Mouse (Mus musculus) myocyte (in vitro differentiated cells): Measurements from ENCODE around the gene Sema3g.

Source experiments
- CEBPB ChIP-seq: IDR thresholded peaks from 2 replicates; pipeline ENCODE4 v1.6.1; 2011; ENCODE audit warnings: mild to moderate bottlenecking, moderate library complexity; ENCODE audit not compliant: poor library complexity, insufficient read depth, severe bottlenecking
- E2F4 ChIP-seq: IDR thresholded peaks from one replicate; pipeline ENCODE4 v1.6.1; 2011; ENCODE audit warnings: mild to moderate bottlenecking, control low read depth, moderate library complexity; ENCODE audit not compliant: insufficient read depth
- MAX ChIP-seq: IDR thresholded peaks from one replicate; pipeline ENCODE4 v1.6.1; 2011; ENCODE audit warnings: low read depth, mild to moderate bottlenecking, control low read depth
- MYOD1 ChIP-seq, 3 experiments: IDR thresholded peaks; one replicate each; pipeline ENCODE4 v1.6.1; 2011; ENCODE audit warnings: control low read depth in 2 of 3, low read depth in 2 of 3, mild to moderate bottlenecking in 2 of 3, moderate library complexity in 1 of 3; ENCODE audit not compliant: insufficient read length in 2 of 3, control insufficient read depth in 1 of 3
- MYOG ChIP-seq, 3 experiments: IDR thresholded peaks; one replicate each; pipeline ENCODE4 v1.6.1; 2011; ENCODE audit warnings: control low read depth in 2 of 3, low read depth in 2 of 3, mild to moderate bottlenecking in 2 of 3; ENCODE audit not compliant: insufficient read length in 2 of 3, control insufficient read depth in 1 of 3, insufficient read depth in 1 of 3
- POLR2A ChIP-seq: IDR thresholded peaks from one replicate; pipeline ENCODE4 v1.6.1; 2011; ENCODE audit warnings: low read depth, mild to moderate bottlenecking, control low read depth, moderate library complexity; ENCODE audit not compliant: insufficient read length
- POLR2AphosphoS2 ChIP-seq: IDR thresholded peaks from one replicate; pipeline ENCODE4 v1.6.1; 2011; ENCODE audit warnings: low read depth, control low read depth; ENCODE audit not compliant: insufficient read length
- REST ChIP-seq: IDR thresholded peaks from one replicate; pipeline ENCODE4 v1.6.1; 2011; ENCODE audit warnings: mild to moderate bottlenecking, control low read depth, moderate library complexity; ENCODE audit not compliant: insufficient read depth, insufficient read length
- TCF12 ChIP-seq: IDR thresholded peaks from one replicate; pipeline ENCODE4 v1.6.1; 2011; ENCODE audit warnings: mild to moderate bottlenecking, control low read depth; ENCODE audit not compliant: poor library complexity, insufficient read depth, severe bottlenecking

GRCm38 (mm10) chr14:31268301-31269001 is 50.8 kb downstream of the Sema3g start:
- TF ChIP-seq POLR2AphosphoS2 (no peak), POLR2A (no peak), MYOD1 (IDR thresholded peaks at IDR 0.05; ENCODE audit: control insufficient read depth in 1 of 3, insufficient read length in 2 of 3, low read depth in 2 of 3) (no peak), MYOG (IDR thresholded peaks at IDR 0.05; ENCODE audit: control insufficient read depth in 1 of 3, insufficient read depth in 1 of 3, insufficient read length in 2 of 3, low read depth in 2 of 3) (no peak), TCF12 (no peak), CEBPB (no peak), MAX (no peak), E2F4 (no peak), REST (no peak)
